Mouse (Mus musculus): Measurements from ENCODE around the gene Ccdc69. TPM values are rescaled to one million over a fixed set of nuclear protein-coding genes. Genes with fewer than 3 reads are reported as not detected.
A peak's percentile ranks its signal among the peaks of the same experiment; 100 is the strongest.

The Ccdc69 gene
- polyA plus RNA-seq, 1 experiment from 2014 or later, result 3.5 TPM

DNA sequence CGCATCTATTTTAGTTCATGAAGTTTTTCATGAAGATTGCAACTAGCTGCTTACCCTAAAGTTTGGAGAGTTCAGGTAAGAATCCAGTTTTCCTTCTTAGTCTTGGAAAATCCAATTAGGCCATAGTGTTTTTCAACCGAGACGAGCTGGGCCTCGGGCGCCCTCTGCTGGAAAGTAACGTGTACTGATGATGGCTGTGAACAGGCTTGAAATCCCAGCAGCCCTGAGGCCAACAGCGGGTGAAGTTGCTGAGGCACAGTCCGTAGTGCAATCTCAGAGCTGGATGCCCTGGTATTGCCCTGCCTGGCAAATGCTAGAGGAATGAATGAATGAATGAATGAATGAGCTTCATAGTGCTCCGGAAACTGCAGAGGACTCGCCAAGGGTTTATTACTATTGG lies 9.1 kb upstream of the Ccdc69 start:
- Histone ChIP-seq H3K4me3 (ENCODE audit: low read depth, low read length) (no peak overlapping the region), H3K9ac (ENCODE audit: low read depth, low read length) (no peak overlapping the region), H3K9me3 (ENCODE audit: control insufficient read depth) (no peaks in the 10 kb centered on the region), H3K4me1 (replicated peaks; ENCODE audit: control insufficient read depth, insufficient read depth, low read length) (no peaks in the 10 kb centered on the region), H3K27me3 (replicated peaks; ENCODE audit: control insufficient read depth, insufficient read depth, low read length) (no peaks in the 10 kb centered on the region), H3K27ac (ENCODE audit: low read depth, low read length) (no peak overlapping the region), H3K4me2 (replicated peaks; ENCODE audit: low read depth) (no peak overlapping the region), H3K36me3 (ENCODE audit: control insufficient read depth, insufficient read depth) (no peaks in the 10 kb centered on the region)
- peak; percentile 96 for TF ChIP-seq CTCF (IDR thresholded peaks at IDR 0.05; ENCODE audit: low read depth)
- WGBS, result 7% methylated on average over 10 of the region's 10 CpGs
- 0 out of 2 replicates have a peak, but pooled peaks have one; percentile 25 for ATAC-seq

GRCm38 (mm10) chr11:55085396-55085795 lies 7.5 kb upstream of the Ccdc69 start:
- no peak for TF ChIP-seq CTCF (IDR thresholded peaks at IDR 0.05; ENCODE audit: low read depth)
- WGBS, result 48% methylated on average over 5 of the region's 5 CpGs
- Histone ChIP-seq H3K9ac (ENCODE audit: low read depth, low read length) (no peak overlapping the region), H3K27me3 (replicated peaks; ENCODE audit: control insufficient read depth, insufficient read depth, low read length) (no peaks in the 10 kb centered on the region), H3K4me2 (replicated peaks; ENCODE audit: low read depth) (no peak overlapping the region), H3K4me3 (ENCODE audit: low read depth, low read length) (no peak overlapping the region), H3K27ac (ENCODE audit: low read depth, low read length) (no peak overlapping the region), H3K36me3 (ENCODE audit: control insufficient read depth, insufficient read depth) (no peaks in the 10 kb centered on the region), H3K4me1 (replicated peaks; ENCODE audit: control insufficient read depth, insufficient read depth, low read length) (no peaks in the 10 kb centered on the region), H3K9me3 (ENCODE audit: control insufficient read depth) (no peaks in the 10 kb centered on the region)
- no peak for ATAC-seq

DNA sequence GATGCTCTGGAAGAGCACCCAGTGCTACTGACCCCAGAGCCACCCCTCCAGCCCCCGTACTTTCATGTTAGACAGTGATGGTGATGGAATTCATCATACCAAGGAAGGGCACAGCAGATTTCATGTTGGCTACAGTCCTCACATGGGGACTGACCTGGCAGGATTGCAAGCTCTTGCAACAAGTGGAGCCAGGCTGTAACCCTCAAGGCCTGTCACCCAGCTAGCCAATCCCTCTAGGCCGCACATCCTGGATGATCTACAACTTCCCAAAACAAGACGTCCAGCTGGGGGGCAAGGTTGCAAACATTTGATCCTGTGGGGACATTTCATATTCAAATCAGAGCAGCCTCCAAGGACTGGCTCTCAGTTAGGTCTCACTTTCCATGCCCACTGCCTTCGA lies 6.7 kb upstream of the Ccdc69 start:
- Histone ChIP-seq H3K4me2 (replicated peaks; ENCODE audit: low read depth) (no peak overlapping the region), H3K9ac (ENCODE audit: low read depth, low read length) (no peak overlapping the region), H3K36me3 (ENCODE audit: control insufficient read depth, insufficient read depth) (no peaks in the 10 kb centered on the region), H3K4me3 (ENCODE audit: low read depth, low read length) (no peak overlapping the region), H3K4me1 (replicated peaks; ENCODE audit: control insufficient read depth, insufficient read depth, low read length) (no peaks in the 10 kb centered on the region), H3K9me3 (ENCODE audit: control insufficient read depth) (no peaks in the 10 kb centered on the region), H3K27ac (ENCODE audit: low read depth, low read length) (no peak overlapping the region), H3K27me3 (replicated peaks; ENCODE audit: control insufficient read depth, insufficient read depth, low read length) (no peaks in the 10 kb centered on the region)
- TF ChIP-seq CTCF (IDR thresholded peaks at IDR 0.05; ENCODE audit: low read depth), result no peak
- 72% methylated on average over 4 of the region's 4 CpGs for WGBS
- ATAC-seq, result no peak

- ATAC-seq, result no peak
- no peak for TF ChIP-seq CTCF (IDR thresholded peaks at IDR 0.05; ENCODE audit: low read depth)
- H3K4me2 ChIP-seq (replicated peaks; ENCODE audit: low read depth), result no peak overlapping the region
- no peak overlapping the region for H3K9ac ChIP-seq (ENCODE audit: low read depth, low read length)
- no peaks in the 10 kb centered on the region for H3K36me3 ChIP-seq (ENCODE audit: control insufficient read depth, insufficient read depth)
- H3K27me3 ChIP-seq (replicated peaks; ENCODE audit: control insufficient read depth, insufficient read depth, low read length), result no peaks in the 10 kb centered on the region
- H3K4me1 ChIP-seq (replicated peaks; ENCODE audit: control insufficient read depth, insufficient read depth, low read length), result no peaks in the 10 kb centered on the region
- H3K27ac ChIP-seq (ENCODE audit: low read depth, low read length), result no peak overlapping the region
- no peaks in the 10 kb centered on the region for H3K9me3 ChIP-seq (ENCODE audit: control insufficient read depth)
- 83% methylated on average over 9 of the region's 9 CpGs for WGBS
- no peak overlapping the region for H3K4me3 ChIP-seq (ENCODE audit: low read depth, low read length)
These were observed 3.3 kb upstream of the Ccdc69 start for GRCm38 (mm10) chr11:55081206-55081605.

- Histone ChIP-seq H3K27me3 (replicated peaks; ENCODE audit: control insufficient read depth, insufficient read depth, low read length) (no peaks in the 10 kb centered on the region), H3K27ac (ENCODE audit: low read depth, low read length) (no peak overlapping the region), H3K9me3 (ENCODE audit: control insufficient read depth) (no peaks in the 10 kb centered on the region), H3K4me2 (replicated peaks; ENCODE audit: low read depth) (no peak overlapping the region), H3K4me3 (ENCODE audit: low read depth, low read length) (no peak overlapping the region), H3K4me1 (replicated peaks; ENCODE audit: control insufficient read depth, insufficient read depth, low read length) (no peaks in the 10 kb centered on the region), H3K36me3 (ENCODE audit: control insufficient read depth, insufficient read depth) (no peaks in the 10 kb centered on the region), H3K9ac (ENCODE audit: low read depth, low read length) (no peak overlapping the region)
- 93% methylated on average over 4 of the region's 4 CpGs for WGBS
- TF ChIP-seq CTCF (IDR thresholded peaks at IDR 0.05; ENCODE audit: low read depth), result no peak
- no peak for ATAC-seq
These were observed 1.2 kb upstream of the Ccdc69 start for GRCm38 (mm10) chr11:55079180-55079579.

- Histone ChIP-seq H3K9me3 (ENCODE audit: control insufficient read depth) (no peaks in the 10 kb centered on the region), H3K36me3 (ENCODE audit: control insufficient read depth, insufficient read depth) (no peaks in the 10 kb centered on the region), H3K4me2 (replicated peaks; ENCODE audit: low read depth) (peak overlapping the region; percentile 94; the same call in 1 of the 2 replicates), H3K27me3 (replicated peaks; ENCODE audit: control insufficient read depth, insufficient read depth, low read length) (no peaks in the 10 kb centered on the region), H3K4me3 (ENCODE audit: low read depth, low read length) (no peak overlapping the region), H3K27ac (ENCODE audit: low read depth, low read length) (no peak overlapping the region), H3K9ac (ENCODE audit: low read depth, low read length) (no peak overlapping the region), H3K4me1 (replicated peaks; ENCODE audit: control insufficient read depth, insufficient read depth, low read length) (no peaks in the 10 kb centered on the region)
- TF ChIP-seq CTCF (IDR thresholded peaks at IDR 0.05; ENCODE audit: low read depth), result no peak
- 75% methylated on average over 3 of the region's 3 CpGs for WGBS
- ATAC-seq, result no peak
These were observed 571 bp upstream of the Ccdc69 start for GRCm38 (mm10) chr11:55078502-55078901.

- Histone ChIP-seq H3K27me3 (replicated peaks; ENCODE audit: control insufficient read depth, insufficient read depth, low read length) (no peaks in the 10 kb centered on the region), H3K4me1 (replicated peaks; ENCODE audit: control insufficient read depth, insufficient read depth, low read length) (no peaks in the 10 kb centered on the region)
- ATAC-seq, result no peak
These were observed 1.7 kb downstream of the Ccdc69 start for GRCm38 (mm10) chr11:55076234-55076633.

More at GRCm38 (mm10) chr11:55076234-55076633, 1.7 kb downstream of the Ccdc69 start:
- Histone ChIP-seq H3K9ac (ENCODE audit: low read depth, low read length) (no peak overlapping the region), H3K4me2 (replicated peaks; ENCODE audit: low read depth) (no peak overlapping the region), H3K4me3 (ENCODE audit: low read depth, low read length) (no peak overlapping the region), H3K9me3 (ENCODE audit: control insufficient read depth) (no peaks in the 10 kb centered on the region), H3K36me3 (ENCODE audit: control insufficient read depth, insufficient read depth) (no peaks in the 10 kb centered on the region), H3K27ac (ENCODE audit: low read depth, low read length) (no peak overlapping the region)
- TF ChIP-seq CTCF (IDR thresholded peaks at IDR 0.05; ENCODE audit: low read depth), result no peak
- WGBS, result 81% methylated on average over 5 of the region's 5 CpGs

Measured in intestine, postnatal 0 days (tissue).